Mouse (Mus musculus): ENCODE data around the gene Igf2bp1.
"Not testable (repeated sequence)": the region's sequence is repeated elsewhere in the genome, so short reads cannot be mapped to it uniquely, and the experiment has no call there.

Igf2bp1 gene

DNA sequence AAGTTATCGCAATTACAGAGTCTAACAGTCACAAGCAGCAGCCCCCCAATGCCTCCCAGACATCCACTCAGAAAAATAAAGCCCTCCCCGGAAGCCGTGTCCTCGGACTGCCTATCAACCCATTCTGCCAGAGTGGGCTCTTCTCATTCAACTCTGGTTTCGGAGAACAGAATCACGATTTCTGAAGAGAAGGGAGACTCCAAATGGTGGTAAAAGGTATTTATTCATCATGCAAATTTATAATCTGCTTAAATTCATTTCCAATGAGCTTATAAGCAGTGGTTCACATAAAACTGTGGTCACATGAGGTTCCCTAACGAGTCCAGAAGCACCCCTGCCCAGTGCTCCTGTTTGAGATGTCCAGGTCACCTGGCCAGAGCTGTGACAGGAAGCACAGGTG, 48.3 kb downstream of the Igf2bp1 start:
- DNase-seq = no peak

DNA sequence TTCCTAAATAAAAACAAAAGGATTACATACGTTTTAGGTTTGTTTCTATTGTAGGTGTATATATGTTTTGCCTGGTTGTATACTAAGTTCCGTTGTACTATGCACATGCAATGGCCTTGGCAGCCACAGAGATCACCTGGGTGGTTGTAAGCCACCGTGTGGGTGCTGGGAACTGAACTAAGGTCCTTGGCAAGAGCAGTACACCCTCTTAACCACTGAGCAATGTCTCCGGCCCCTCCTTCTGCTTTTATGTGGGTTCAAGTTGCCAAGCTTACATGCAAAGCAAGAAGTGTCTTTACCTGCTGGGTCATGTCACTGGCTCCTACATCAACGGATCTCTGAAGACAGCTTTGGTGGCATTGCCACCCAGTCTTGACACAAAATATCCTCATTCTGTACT, 52.4 kb downstream of the Igf2bp1 start:
- no peak for DNase-seq

DNA sequence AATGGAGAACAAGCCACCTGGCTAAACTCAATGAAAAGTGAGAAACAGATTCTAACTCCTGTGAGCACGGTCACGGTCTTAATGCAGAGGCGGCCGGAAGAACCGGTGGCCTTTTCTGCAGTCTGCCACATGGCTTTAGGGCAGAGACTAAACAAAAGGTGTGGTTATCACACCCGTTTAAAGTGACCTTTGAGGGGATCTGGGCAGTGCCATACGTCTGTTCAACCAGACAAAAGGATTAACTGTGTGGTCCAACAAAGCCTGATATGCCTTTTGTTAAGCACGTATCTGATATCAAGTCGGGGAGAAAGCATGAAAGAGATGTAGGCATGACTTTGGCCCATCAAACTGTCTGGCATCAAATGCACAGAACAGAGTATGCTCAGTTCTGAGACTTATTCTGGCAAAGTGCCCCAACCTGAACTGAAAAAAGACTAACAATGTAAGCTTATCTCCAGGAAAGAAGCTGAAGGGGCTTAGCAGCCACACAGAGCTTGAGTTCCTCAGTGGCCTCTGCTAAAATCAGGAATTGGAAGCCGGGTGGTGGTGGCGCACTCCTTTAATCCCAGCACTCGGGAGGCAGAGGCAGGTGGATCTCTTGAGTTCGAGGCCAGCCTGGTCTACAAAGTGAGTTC, 59.8 kb downstream of the Igf2bp1 start:
- DNase-seq = no peak

DNA sequence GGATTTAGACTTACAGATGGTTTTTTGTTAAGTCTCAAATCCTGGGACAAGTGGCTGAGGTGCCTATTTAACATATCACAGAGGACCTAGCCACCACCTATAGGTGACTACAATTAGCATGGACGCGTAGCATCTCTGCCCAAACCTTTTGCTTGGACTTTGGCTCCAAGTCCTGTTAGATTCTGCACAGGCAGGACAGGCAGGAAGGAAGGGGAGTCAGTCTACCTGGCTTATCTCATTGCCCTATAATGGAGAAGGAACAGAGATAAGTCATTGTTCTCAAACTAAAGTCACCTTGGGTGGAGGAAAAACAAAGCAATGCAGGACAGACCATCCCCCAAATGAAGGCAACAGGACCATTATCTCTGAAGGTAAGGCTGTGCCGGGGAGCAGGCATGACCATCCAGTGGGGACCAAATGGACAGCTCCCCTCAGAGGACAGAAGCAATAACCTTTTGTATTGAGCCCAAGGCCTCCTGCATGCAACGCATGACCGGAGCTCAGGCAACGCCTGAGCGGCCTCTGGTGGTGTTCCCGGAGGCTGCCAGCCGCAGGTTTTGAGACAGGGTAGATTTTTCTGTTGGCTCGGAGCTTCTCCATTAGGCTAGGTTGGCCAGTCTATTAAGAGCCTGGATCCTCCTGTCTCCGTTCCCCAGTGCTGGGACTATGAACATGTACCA, 65.8 kb downstream of the Igf2bp1 start:
- DNase-seq = peak in 1 of 2 experiments; percentile 17

DNA sequence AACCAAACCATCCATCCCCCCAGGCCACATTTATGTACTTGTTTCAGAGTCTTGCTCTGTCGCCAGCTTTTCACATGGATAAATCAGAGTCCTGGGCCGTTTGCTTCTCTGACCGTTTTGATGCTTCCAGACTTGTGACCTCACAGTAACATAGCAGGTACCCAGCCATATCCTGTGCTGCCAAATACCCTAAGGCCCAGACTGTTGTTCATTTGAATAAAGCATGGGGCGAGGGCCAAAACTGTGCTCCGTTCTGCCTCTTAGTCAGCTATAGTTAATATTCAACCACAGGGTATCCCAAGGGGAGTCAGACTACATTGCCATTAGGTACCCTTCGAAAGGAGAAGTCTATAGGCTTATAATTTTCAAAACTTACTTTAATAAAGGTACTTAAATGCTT, 69.3 kb downstream of the Igf2bp1 start:
- peak; percentile 63 to 72 for DNase-seq

DNA sequence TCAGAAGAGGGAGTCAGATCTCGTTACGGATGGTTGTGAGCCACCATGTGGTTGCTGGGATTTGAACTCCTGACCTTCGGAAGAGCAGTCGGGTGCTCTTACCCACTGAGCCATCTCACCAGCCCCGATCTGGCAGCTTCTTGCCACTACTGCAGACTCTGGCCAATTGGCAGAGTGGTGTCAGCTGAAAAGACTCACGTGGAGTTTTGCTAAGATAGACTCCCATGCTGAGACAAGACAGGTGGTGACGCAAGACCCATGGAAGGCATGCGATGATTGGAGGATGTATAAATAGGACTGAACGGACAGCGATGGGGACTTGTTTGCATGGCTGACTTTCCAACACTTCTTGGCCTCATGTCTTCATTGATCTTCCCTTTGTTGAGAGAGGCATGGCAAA, 73.6 kb downstream of the Igf2bp1 start:
- not testable (repeated sequence) for DNase-seq

DNA sequence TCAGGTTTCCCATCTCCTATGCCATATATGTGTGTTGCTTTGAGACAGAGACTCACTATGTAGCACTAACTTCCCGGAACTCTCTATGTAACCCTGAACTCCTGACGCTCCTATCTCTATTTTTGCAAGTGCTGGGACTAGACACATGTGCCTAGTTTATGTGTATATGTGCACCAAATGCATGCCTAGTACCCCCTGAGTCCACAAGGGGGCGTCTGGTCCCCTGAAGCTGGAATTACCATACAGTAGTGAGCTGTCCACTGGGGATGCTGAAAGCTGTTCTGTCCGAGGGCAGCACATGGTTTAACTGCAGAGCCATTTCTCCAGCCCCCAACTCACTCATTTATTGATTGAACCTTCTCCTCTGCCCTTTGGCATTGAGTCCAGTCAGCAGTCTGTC, 79.3 kb downstream of the Igf2bp1 start:
- no peak for DNase-seq

DNA sequence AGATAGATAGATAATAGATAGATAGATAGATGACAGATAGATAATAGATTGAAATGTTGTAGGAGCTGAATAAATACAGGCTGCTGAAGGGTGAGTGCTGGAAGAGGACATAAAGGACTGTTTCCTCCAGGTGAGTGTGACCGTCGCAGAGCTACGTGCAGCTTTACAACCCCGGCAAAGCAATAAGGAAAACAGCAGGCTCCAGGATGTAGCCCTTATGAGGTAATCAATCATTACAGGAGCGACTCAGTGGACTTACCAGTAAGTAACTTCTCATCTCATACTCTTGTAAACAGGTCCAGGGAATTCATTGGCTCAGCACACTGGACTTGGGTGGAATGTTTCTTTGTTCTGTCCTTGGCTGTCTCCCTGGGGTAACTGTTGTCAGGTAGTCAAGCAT, 79.8 kb downstream of the Igf2bp1 start:
- DNase-seq = no peak

DNA sequence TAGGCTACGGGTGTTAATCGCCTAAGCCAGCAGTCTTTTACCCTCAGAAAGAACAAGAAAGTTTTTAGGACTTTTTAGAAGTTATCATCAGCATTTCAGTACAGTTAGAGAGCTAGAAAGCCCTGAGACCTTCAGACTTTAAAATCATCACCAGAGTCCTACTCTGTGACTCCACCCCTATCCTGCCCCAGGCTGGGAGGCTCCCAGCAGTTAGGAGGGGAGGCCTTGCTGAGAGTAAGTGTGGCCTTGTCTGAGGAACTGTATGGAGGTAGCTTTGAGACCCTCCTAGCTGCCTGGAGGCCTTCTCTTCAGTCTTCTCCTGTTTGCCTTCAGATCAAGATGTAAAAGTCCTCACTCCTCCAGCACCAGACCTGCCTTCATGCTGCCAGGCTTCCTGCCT, 81.5 kb downstream of the Igf2bp1 start:
- DNase-seq = no peak

DNA sequence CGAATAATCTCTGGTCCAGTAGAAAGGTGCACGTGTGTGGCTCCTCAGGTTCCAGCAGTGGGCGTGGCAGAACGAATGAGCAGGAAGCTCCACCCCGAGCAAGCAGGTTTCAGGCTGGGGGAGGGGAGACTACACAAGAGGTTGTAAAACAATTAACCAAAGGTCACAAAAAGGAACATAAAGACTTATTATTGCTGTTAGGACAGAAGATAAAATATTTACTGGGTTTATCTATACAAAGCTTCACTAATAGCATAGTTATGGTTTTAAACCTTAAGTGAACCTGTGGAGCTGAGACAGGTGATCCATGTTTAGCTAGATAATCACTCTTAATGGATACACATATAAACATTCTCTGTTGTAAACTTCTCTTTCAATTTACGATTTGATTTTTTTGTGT, 82.3 kb downstream of the Igf2bp1 start:
- not testable (repeated sequence) for DNase-seq

DNA sequence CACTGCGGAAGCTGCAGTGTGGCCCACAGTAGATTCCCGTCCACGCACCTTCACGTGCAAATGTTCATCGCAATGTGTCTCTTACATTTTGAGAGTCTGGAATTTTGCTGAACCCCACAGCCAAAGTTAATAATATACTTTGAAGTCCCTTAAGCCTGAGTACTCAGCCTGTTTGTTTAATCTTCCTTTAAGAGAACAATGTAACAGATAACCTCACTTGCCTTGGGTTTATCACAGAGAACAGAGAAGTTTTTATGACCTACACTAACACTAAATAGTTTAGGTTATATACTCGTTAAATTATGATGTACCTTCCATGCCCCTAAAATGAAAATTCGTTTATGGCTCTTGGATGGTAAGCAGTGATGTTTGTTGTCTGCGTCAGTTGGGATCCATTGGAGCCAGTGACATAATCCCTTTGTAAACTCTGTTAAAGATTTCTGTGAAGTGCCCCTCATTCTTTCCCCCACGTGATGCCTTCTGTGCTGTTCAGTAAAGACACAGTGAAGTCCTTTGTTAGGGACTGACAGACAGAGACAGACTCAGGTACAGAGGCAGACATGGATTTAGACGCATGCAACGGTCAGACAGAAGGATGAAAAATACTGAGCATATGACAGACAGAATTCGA, 83.6 kb downstream of the Igf2bp1 start:
- DNase-seq = no peak

DNA sequence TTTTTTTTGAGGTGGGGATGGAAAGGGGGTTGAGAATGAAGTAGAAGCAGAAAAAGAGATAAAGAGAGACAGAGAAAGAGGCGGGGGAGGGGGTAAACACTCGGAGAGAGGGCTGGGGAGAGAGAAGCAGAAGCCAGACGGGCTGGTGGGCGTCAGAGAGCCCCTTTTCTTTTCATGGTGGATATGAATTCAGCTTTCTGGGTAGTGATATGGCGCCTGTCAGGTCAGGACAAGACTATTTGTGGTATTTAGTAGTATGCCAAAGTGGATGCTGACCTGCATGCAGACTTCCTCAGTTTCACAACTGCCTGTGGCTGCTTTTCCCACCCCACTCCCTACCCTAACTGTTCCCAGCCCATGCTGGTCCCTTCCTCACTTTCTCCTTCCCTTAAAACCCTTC, 89.3 kb downstream of the Igf2bp1 start:
- no peak for DNase-seq

DNA sequence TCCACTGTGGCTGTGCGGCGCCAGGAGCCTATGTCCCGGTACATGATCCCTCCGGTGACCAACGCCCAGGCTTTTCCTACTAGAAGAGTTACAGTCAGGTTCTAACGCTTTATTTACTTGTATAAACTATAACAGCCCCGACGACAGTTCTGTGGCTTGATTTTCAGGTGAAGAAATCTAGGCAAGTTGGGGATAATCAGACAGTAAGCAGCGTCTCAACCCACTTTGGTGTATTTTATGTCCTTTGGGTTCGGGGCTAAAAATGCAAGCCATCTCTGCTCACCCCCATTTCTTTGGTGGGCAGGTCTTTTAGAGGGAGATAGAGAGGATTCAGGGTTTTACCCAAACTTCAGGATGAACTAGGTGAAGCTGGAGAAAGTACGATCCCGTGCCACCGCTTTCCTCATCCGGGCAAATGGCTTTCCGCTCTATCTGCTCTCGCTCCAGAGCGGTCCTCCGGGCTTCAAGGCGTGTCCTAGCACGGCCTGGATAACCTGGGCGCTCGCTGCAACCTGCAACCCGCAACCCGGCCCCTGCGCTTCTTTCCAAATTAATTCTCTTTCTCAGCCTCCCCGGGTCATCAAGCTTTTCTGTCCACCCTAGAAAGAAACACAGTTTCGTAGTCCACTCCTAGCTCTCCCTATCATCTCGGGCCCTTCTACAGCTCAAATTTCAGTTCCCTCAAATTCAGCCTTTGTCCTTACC, 90.6 kb downstream of the Igf2bp1 start:
- DNase-seq = no peak

DNA sequence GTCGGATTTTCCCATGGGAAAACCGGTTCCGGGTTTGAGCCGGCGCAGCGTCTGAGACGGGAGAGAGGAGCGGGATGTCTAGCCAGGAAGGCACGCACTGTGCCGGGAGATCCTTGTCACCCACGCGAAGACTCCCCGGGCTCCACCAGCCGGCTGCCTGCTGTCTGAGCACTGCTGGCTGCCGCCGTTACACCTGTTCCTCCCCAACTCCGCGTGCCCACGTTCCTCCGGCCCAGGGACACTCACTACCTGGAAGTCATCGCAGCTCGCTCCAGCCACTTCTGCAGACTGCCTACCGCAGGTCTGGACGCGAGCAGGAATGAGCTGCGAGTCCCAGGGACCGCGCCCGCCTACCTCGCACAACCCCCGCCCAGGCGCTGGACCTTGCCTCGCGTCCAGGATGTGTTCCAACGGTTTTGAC, 91.2 kb downstream of the Igf2bp1 start, which contains the start of gene B4galnt2:
Gene B4galnt2 (minus strand): TSS at position 321 of the 421 bp plus-strand sequence.
- DNase-seq = peak in 1 of 2 experiments; percentile 13

DNA sequence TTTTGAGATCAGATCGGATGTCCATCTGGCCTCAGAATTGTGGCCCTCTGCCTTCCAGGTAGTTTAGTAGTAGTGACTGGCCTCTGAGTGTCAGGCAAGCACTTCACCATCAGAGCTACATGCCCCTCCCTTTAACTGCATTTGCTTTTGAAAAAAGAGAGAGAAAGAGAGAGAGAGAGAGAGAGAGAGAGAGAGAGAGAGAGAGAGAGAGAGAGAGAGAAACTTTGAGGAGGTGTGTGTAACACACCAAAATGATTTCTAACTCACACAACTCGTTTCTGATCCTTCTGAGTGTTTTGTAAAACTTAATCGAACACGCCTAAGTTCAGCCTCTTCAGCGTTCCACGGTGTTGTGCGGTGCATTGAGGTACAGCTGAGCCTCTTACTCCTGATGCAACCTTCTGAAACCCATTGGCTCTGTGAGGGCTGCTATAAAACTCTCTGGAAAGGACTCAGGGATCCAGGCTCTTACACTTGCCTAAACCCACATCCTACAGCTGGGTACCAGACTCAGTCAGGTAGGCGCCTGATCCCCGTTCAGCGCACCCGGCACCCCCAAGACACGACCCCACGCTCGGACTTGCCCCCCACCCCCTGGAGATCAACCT, 91.7 kb downstream of the Igf2bp1 start:
- no peak for DNase-seq

DNA sequence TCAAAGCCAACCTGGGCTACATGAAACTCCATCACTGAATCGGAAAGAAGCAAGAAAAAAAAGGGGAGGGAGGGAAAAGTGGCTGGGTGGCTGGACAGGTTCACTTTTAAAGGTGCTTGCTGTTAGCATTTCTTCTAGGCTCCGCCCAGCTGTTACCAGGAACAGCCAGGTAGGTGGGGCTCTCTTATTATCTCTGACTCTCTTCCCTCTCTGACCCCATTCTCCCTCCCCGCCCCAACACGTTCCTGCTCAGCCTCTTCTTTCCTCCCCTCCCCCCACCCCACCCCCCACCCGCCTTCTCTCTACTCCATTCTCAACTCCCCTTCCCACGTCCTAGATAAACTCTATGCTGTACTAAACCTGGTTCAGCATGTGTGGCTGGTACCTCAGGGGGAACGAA, 94.2 kb downstream of the Igf2bp1 start:
- DNase-seq = no peak

DNA sequence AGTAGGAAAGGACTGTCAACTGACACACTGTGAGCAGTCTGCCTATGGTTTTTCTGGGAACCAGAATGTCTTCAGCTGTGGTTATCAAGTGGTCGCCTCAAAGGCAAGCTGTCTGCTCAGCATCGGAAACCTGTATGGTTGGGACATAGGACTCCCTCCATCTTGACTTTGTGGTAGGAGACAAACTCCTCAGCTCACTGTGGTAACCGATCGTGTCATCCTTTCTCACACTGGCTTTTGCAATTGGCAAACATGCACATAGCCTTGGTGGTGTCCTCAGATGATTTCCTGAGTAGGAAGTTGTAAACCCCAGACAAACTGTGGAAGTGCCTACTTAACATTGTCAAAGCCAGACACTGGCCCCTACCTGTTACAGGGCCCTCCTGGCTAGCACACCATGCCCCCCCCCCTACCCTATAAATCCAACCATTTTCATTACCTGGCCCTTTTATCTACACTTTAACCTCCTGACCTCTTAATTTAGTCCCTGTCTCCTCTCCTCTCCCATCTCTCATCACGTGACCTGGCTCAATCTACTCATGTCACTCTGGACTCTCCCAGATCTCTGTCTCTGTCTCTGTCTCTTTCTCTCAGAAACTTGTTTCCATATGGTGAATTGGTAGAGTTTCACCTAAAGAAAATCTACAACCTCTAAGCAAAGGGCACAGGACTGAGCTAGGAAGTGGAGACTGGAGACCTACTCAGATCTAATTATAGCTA, 97.8 kb downstream of the Igf2bp1 start:
- DNase-seq = no peak
